Mouse (Mus musculus) midbrain, embryonic 16.5 days (tissue): ENCODE measurements around the gene Ap2a1. TPM values are rescaled to one million over a fixed set of nuclear protein-coding genes. Genes with fewer than 3 reads are reported as not detected.

Source experiments
- ATAC-seq: fragments of 200-750 bp; cut with Nextera tagmentation; 2 replicates; pipeline ENCODE4 v1.8.0; 2017; ENCODE audit warnings: moderate TSS enrichment
- H3K27ac ChIP-seq: fragments of 300-500 bp; sonication (generic); 2 replicates; pipeline ENCODE4 v1.5.1; 2014; ENCODE audit warnings: mild to moderate bottlenecking, low read length, mixed read lengths
- H3K27me3 ChIP-seq: fragments of 300-500 bp; sonication (generic); 2 replicates; pipeline ENCODE4 v1.6.1; 2014; ENCODE audit warnings: low read depth, low read length, mixed read lengths; ENCODE audit not compliant: control insufficient read depth, insufficient read depth
- H3K36me3 ChIP-seq: fragments of 300-500 bp; sonication (generic); 2 replicates; pipeline ENCODE4 v1.6.1; 2014; ENCODE audit warnings: mild to moderate bottlenecking, low read length, moderate library complexity, mixed read lengths; ENCODE audit not compliant: control insufficient read depth, insufficient read depth
- H3K4me1 ChIP-seq: fragments of 300-500 bp; sonication (generic); 2 replicates; pipeline ENCODE4 v1.6.1; 2014; ENCODE audit warnings: mild to moderate bottlenecking, low read length, mixed read lengths; ENCODE audit not compliant: control insufficient read depth, insufficient read depth
- H3K4me2 ChIP-seq: fragments of 300-500 bp; sonication (generic); 2 replicates; pipeline ENCODE4 v1.6.1; 2014; ENCODE audit warnings: mild to moderate bottlenecking, low read length, mixed read lengths
- H3K4me3 ChIP-seq: fragments of 300-500 bp; sonication (generic); 2 replicates; pipeline ENCODE4 v1.5.1; 2014; ENCODE audit warnings: low read depth, mild to moderate bottlenecking, low read length, moderate library complexity, mixed read lengths
- H3K9ac ChIP-seq: fragments of 300-500 bp; sonication (generic); 2 replicates; pipeline ENCODE4 v1.6.1; 2014; ENCODE audit warnings: low read depth, low read length, mixed read lengths
- H3K9me3 ChIP-seq: fragments of 300-500 bp; sonication (generic); replicated peaks from 2 replicates; pipeline ENCODE4 v1.6.1; 2014; ENCODE audit warnings: mild to moderate bottlenecking, low read length, mixed read lengths; ENCODE audit not compliant: control insufficient read depth, poor library complexity, severe bottlenecking
- WGBS: fragments of 180-500 bp; shearing (Covaris S2); extraction: QIAGEN DNeasy Blood & Tissue Kit; methylation state at CpG from one replicate; pipeline ENCODE4 v1.1.7; 2014; 5-methylcytosine and 5-hydroxymethylcytosine counted together
- polyA plus RNA-seq: library from polyadenylated mRNA; unstranded; fragments of >200 nt; fragmentation: Nextera tagmentation; extraction: Ambion mirVana; gene quantifications from 2 replicates; pipeline ENCODE4 v1.2.1, GENCODE M21; 2015

The Ap2a1 gene
- polyA plus RNA-seq, 1 experiment from 2014 or later: 136 TPM

DNA sequence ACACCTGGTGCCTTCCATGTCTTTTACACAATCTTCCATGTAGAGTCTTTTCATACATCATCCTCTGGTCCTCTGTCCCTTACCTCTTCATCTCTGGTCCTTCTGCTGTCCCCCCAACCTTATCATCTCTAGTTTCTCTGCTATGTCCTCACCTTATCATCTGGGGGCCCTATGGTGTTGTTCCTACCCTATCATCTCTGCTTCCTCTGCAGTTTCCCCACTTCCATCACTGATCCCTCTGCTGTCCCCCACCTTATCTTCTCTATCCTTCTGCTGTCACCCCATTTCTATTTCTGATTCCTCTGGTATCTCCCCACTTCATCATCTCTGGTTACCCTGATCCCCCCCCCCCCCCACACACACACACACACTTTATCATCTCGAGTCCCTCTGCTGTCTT is 726 bp downstream of the Ap2a1 start:
- H3K4me2 ChIP-seq: peak overlapping the region; percentile 86
- H3K4me1 ChIP-seq: peaks cover 19% of the 10 kb centered on the region
- peak overlapping the region; percentile 95 for H3K9ac ChIP-seq
- H3K4me3 ChIP-seq: peak overlapping the region; percentile 92
- no peak for ATAC-seq
- no peaks in the 10 kb centered on the region for H3K27me3 ChIP-seq
- no peaks in the 10 kb centered on the region for H3K9me3 ChIP-seq
- peaks cover 8% of the 10 kb centered on the region for H3K36me3 ChIP-seq
- WGBS: 0% methylated on average over 1 of the region's 1 CpGs
- H3K27ac ChIP-seq: peak overlapping the region; percentile 80; the same call in 1 of the 2 replicates

GRCm38 (mm10) chr7:44925468-44925867 is 3.8 kb downstream of the Ap2a1 start:
- Histone ChIP-seq H3K4me1 (peaks cover 16% of the 10 kb centered on the region), H3K9me3 (no peaks in the 10 kb centered on the region), H3K27me3 (no peaks in the 10 kb centered on the region), H3K4me3 (no peak overlapping the region), H3K36me3 (peaks cover 8% of the 10 kb centered on the region), H3K9ac (no peak overlapping the region), H3K4me2 (no peak overlapping the region), H3K27ac (no peak overlapping the region)
- no peak for ATAC-seq
- 57% methylated on average over 3 of the region's 3 CpGs for WGBS

- Histone ChIP-seq H3K4me1 (peaks cover under 1% of the 10 kb centered on the region), H3K9ac (no peak overlapping the region), H3K27ac (no peak overlapping the region), H3K4me2 (no peak overlapping the region), H3K9me3 (no peaks in the 10 kb centered on the region), H3K36me3 (peaks cover 8% of the 10 kb centered on the region), H3K27me3 (no peaks in the 10 kb centered on the region), H3K4me3 (no peak overlapping the region)
- no peak for ATAC-seq
These were observed 6.8 kb downstream of the Ap2a1 start for GRCm38 (mm10) chr7:44922530-44922929.

- Histone ChIP-seq H3K9me3 (no peaks in the 10 kb centered on the region), H3K4me1 (no peaks in the 10 kb centered on the region), H3K9ac (no peak overlapping the region), H3K27ac (no peak overlapping the region), H3K4me3 (no peak overlapping the region), H3K36me3 (peaks cover 5% of the 10 kb centered on the region; the same call in 1 of the 2 replicates), H3K4me2 (no peak overlapping the region), H3K27me3 (no peaks in the 10 kb centered on the region)
- ATAC-seq: no peak
- WGBS: 88% methylated on average over 5 of the region's 5 CpGs
These were observed 10.2 kb downstream of the Ap2a1 start for GRCm38 (mm10) chr7:44919127-44919526.

DNA sequence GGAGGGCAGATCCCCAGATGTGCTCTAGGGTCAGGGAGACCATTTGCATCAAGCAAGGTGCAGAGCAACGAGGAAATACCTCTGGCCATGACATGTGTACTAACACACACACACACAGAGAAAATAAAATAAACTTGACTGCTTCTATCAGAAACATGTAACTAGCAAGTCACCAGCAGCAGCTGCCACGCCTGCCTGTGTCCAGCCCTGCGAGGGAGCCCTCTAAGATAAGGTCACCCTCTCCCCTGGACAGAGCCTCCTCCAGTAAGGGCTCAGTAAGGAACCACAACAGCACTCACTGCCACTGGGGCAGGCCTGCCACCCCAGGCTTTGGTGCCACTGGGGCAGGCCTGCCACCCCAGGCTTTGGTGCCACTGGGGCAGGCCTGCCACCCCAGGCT is 11.1 kb downstream of the Ap2a1 start:
- Histone ChIP-seq H3K4me2 (no peak overlapping the region), H3K4me1 (no peaks in the 10 kb centered on the region), H3K27ac (no peak overlapping the region), H3K4me3 (no peak overlapping the region), H3K27me3 (no peaks in the 10 kb centered on the region), H3K36me3 (peaks cover 8% of the 10 kb centered on the region; the same call in 1 of the 2 replicates), H3K9ac (no peak overlapping the region), H3K9me3 (no peaks in the 10 kb centered on the region)
- ATAC-seq: no peak
- 91% methylated on average over 3 of the region's 3 CpGs for WGBS

GRCm38 (mm10) chr7:44916881-44917280 is 12.4 kb downstream of the Ap2a1 start:
- Histone ChIP-seq H3K9ac (no peak overlapping the region), H3K36me3 (peaks cover 8% of the 10 kb centered on the region; the same call in 1 of the 2 replicates), H3K4me1 (no peaks in the 10 kb centered on the region), H3K27ac (no peak overlapping the region), H3K9me3 (no peaks in the 10 kb centered on the region), H3K4me3 (no peak overlapping the region), H3K27me3 (no peaks in the 10 kb centered on the region), H3K4me2 (no peak overlapping the region)
- ATAC-seq: 0 out of 2 replicates have a peak, but pooled peaks have one; percentile 9
- 94% methylated on average over 4 of the region's 4 CpGs for WGBS

- Histone ChIP-seq H3K4me2 (no peak overlapping the region), H3K27ac (no peak overlapping the region), H3K4me3 (no peak overlapping the region), H3K9ac (no peak overlapping the region), H3K27me3 (no peaks in the 10 kb centered on the region), H3K9me3 (no peaks in the 10 kb centered on the region), H3K36me3 (peaks cover 10% of the 10 kb centered on the region; the same call in 1 of the 2 replicates), H3K4me1 (no peaks in the 10 kb centered on the region)
- no peak for ATAC-seq
- WGBS: 93% methylated on average over 6 of the region's 6 CpGs
These were observed 13.1 kb downstream of the Ap2a1 start for GRCm38 (mm10) chr7:44916191-44916590.

DNA sequence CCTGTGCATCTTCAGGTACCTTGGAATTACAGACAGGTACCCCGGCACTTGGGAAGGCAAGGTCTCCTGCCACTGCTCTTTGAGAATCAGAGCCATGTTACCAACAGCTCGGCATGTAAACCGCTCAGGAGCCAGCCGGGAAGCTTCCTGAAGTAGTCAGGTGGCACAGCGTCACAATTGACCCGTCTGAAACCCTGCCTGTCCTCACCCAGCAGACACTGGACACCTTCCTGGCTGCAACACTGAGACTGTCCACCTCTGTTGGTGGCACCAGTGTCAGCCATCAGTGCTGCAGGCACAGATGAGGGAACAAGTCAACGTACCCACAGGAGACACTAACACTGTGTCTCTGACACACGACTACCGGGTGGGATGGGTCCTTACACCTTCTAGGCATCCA is 14.0 kb downstream of the Ap2a1 start:
- H3K4me2 ChIP-seq: no peak overlapping the region
- no peak for ATAC-seq
- H3K9me3 ChIP-seq: no peaks in the 10 kb centered on the region
- 93% methylated on average over 9 of the region's 9 CpGs for WGBS
- no peak overlapping the region for H3K9ac ChIP-seq
- H3K4me1 ChIP-seq: no peaks in the 10 kb centered on the region
- H3K27ac ChIP-seq: no peak overlapping the region
- H3K27me3 ChIP-seq: no peaks in the 10 kb centered on the region
- no peak overlapping the region for H3K4me3 ChIP-seq
- H3K36me3 ChIP-seq: peaks cover 10% of the 10 kb centered on the region; the same call in 1 of the 2 replicates

DNA sequence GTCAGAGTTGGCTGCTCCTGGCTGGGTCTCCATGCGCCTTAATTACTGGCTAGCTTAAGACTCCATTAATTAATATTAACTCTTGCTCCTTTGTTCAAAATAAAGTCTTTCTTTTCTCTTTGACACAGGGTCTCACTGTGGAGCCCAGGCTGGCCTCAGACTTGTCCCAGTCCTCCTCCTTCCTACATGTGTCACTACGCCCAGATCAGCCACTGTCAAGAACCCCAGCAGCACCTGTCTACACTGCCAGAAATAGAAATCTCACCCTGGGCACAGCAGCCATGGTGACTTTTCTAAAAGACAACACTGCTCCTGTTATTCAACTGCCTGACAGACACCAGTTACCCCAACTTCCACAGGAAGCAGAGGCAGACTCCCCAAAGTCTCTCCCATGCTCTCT is 14.9 kb downstream of the Ap2a1 start:
- 82% methylated on average over 2 of the region's 2 CpGs for WGBS
- Histone ChIP-seq H3K36me3 (peaks cover 11% of the 10 kb centered on the region), H3K4me3 (no peak overlapping the region), H3K27me3 (no peaks in the 10 kb centered on the region), H3K4me2 (no peak overlapping the region), H3K27ac (no peak overlapping the region), H3K4me1 (no peaks in the 10 kb centered on the region), H3K9me3 (no peaks in the 10 kb centered on the region), H3K9ac (no peak overlapping the region)
- ATAC-seq: no peak
